Mouse (Mus musculus) midbrain, embryonic 12.5 days (tissue): ENCODE results near the gene Zfp423. TPM values are rescaled to one million over a fixed set of nuclear protein-coding genes. Genes with fewer than 3 reads are reported as not detected.

ENCODE experiments used
- ATAC-seq: fragments of 200-750 bp; cut with Nextera tagmentation; 2 replicates; pipeline ENCODE4 v1.8.0; 2017; ENCODE audit warnings: low read depth, moderate TSS enrichment, moderate library complexity; ENCODE audit not compliant: low FRiP score
- H3K27ac ChIP-seq: fragments of 300-500 bp; sonication (generic); replicated peaks from 2 replicates; pipeline ENCODE4 v1.5.1; 2016; ENCODE audit warnings: mild to moderate bottlenecking
- H3K27me3 ChIP-seq: fragments of 300-500 bp; sonication (generic); 2 replicates; pipeline ENCODE4 v1.6.1; 2016; ENCODE audit warnings: mild to moderate bottlenecking
- H3K36me3 ChIP-seq: fragments of 300-500 bp; sonication (generic); 2 replicates; pipeline ENCODE4 v1.6.1; 2016
- H3K4me1 ChIP-seq: fragments of 300-500 bp; sonication (generic); 2 replicates; pipeline ENCODE4 v1.6.1; 2016
- H3K4me2 ChIP-seq: fragments of 300-500 bp; sonication (generic); replicated peaks from 2 replicates; pipeline ENCODE4 v1.6.1; 2016; ENCODE audit warnings: mild to moderate bottlenecking, moderate library complexity
- H3K4me3 ChIP-seq: fragments of 300-500 bp; sonication (generic); 2 replicates; pipeline ENCODE4 v1.5.1; 2016; ENCODE audit warnings: mild to moderate bottlenecking
- H3K9ac ChIP-seq: fragments of 300-500 bp; sonication (generic); replicated peaks from 2 replicates; pipeline ENCODE4 v1.6.1; 2016; ENCODE audit warnings: mild to moderate bottlenecking, moderate library complexity
- H3K9me3 ChIP-seq: fragments of 300-500 bp; sonication (generic); 2 replicates; pipeline ENCODE4 v1.6.1; 2016; ENCODE audit warnings: mild to moderate bottlenecking
- WGBS: fragments of 180-500 bp; shearing (Covaris S2); methylation state at CpG from one replicate; pipeline ENCODE4 v1.1.7; 2016; 5-methylcytosine and 5-hydroxymethylcytosine counted together
- polyA plus RNA-seq: library from polyadenylated mRNA; unstranded; fragments of >200 nt; fragmentation: Nextera tagmentation; extraction: Ambion mirVana; gene quantifications from 2 replicates; pipeline ENCODE4 v1.2.1, GENCODE M21; 2016

The Zfp423 gene
- polyA plus RNA-seq, 1 experiment from 2014 or later, result 47.9 TPM

GRCm38 (mm10) chr8:87891884-87892283 lies 67.5 kb downstream of the Zfp423 start:
- Histone ChIP-seq H3K36me3 (no peaks in the 10 kb centered on the region), H3K4me2 (no peak overlapping the region), H3K9ac (peak overlapping the region; percentile 43; the same call in 1 of the 2 replicates), H3K4me3 (no peak overlapping the region), H3K4me1 (peaks cover 77% of the 10 kb centered on the region), H3K27ac (peak overlapping the region; percentile 79), H3K9me3 (no peaks in the 10 kb centered on the region), H3K27me3 (no peaks in the 10 kb centered on the region)
- ATAC-seq, result no peak

GRCm38 (mm10) chr8:87887956-87888355 lies 71.4 kb downstream of the Zfp423 start:
- Histone ChIP-seq H3K4me1 (peaks cover 50% of the 10 kb centered on the region), H3K4me2 (no peak overlapping the region), H3K27me3 (no peaks in the 10 kb centered on the region), H3K27ac (peak overlapping the region; percentile 42; the same call in 1 of the 2 replicates), H3K36me3 (no peaks in the 10 kb centered on the region), H3K4me3 (no peak overlapping the region), H3K9me3 (no peaks in the 10 kb centered on the region), H3K9ac (no peak overlapping the region)
- WGBS, result 24% methylated on average over 12 of the region's 12 CpGs
- ATAC-seq, result 0 out of 2 replicates have a peak, but pooled peaks have one; percentile 12

GRCm38 (mm10) chr8:87881088-87881487 lies 78.3 kb downstream of the Zfp423 start:
- Histone ChIP-seq H3K27ac (no peak overlapping the region), H3K27me3 (no peaks in the 10 kb centered on the region), H3K4me3 (no peak overlapping the region), H3K36me3 (0 out of 2 replicates have a peak, but pooled peaks cover 7% of the 10 kb centered on the region), H3K4me2 (no peak overlapping the region), H3K9ac (no peak overlapping the region), H3K9me3 (no peaks in the 10 kb centered on the region), H3K4me1 (peaks cover 35% of the 10 kb centered on the region)
- 61% methylated on average over 2 of the region's 2 CpGs for WGBS
- ATAC-seq, result no peak

GRCm38 (mm10) chr8:87875852-87876251 lies 83.5 kb downstream of the Zfp423 start:
- Histone ChIP-seq H3K4me3 (no peak overlapping the region), H3K27me3 (no peaks in the 10 kb centered on the region), H3K9me3 (no peaks in the 10 kb centered on the region), H3K9ac (no peak overlapping the region), H3K27ac (0 out of 2 replicates have a peak overlapping the region, but pooled peaks have one; percentile 20), H3K36me3 (0 out of 2 replicates have a peak, but pooled peaks cover 7% of the 10 kb centered on the region), H3K4me2 (no peak overlapping the region), H3K4me1 (peaks cover 51% of the 10 kb centered on the region)
- no peak for ATAC-seq
- 74% methylated on average over 6 of the region's 6 CpGs for whole genome bisulfite sequencing

- ATAC-seq, result no peak
- WGBS, result 35% methylated on average over 10 of the region's 10 CpGs
- H3K36me3 ChIP-seq, result 0 out of 2 replicates have a peak, but pooled peaks cover 7% of the 10 kb centered on the region
- no peak overlapping the region for H3K4me3 ChIP-seq
- H3K9me3 ChIP-seq, result no peaks in the 10 kb centered on the region
- H3K27ac ChIP-seq, result 0 out of 2 replicates have a peak overlapping the region, but pooled peaks have one; percentile 20
- H3K9ac ChIP-seq, result no peak overlapping the region
- H3K4me1 ChIP-seq, result peaks cover 47% of the 10 kb centered on the region
- H3K4me2 ChIP-seq, result no peak overlapping the region
- H3K27me3 ChIP-seq, result no peaks in the 10 kb centered on the region
These were observed 83.9 kb downstream of the Zfp423 start for GRCm38 (mm10) chr8:87875452-87875851.

GRCm38 (mm10) chr8:87872987-87873550 lies 86.3 kb downstream of the Zfp423 start:
- H3K27ac ChIP-seq, result 0 out of 2 replicates have a peak overlapping the region, but pooled peaks have one; percentile 27
- H3K27me3 ChIP-seq, result no peaks in the 10 kb centered on the region
- 0 out of 2 replicates have a peak, but pooled peaks cover 7% of the 10 kb centered on the region for H3K36me3 ChIP-seq
- no peaks in the 10 kb centered on the region for H3K9me3 ChIP-seq
- no peak for ATAC-seq
- H3K9ac ChIP-seq, result no peak overlapping the region
- 52% methylated on average over 14 of the region's 14 CpGs for WGBS
- no peak overlapping the region for H3K4me3 ChIP-seq
- H3K4me2 ChIP-seq, result no peak overlapping the region
- H3K4me1 ChIP-seq, result peaks cover 44% of the 10 kb centered on the region

- H3K27ac ChIP-seq, result 0 out of 2 replicates have a peak overlapping the region, but pooled peaks have one; percentile 6
- H3K4me1 ChIP-seq, result peaks cover 48% of the 10 kb centered on the region
These were observed 87.0 kb downstream of the Zfp423 start for GRCm38 (mm10) chr8:87872356-87872930.

GRCm38 (mm10) chr8:87866586-87866985 lies 92.8 kb downstream of the Zfp423 start:
- Histone ChIP-seq H3K36me3 (no peaks in the 10 kb centered on the region), H3K4me3 (no peak overlapping the region), H3K9ac (no peak overlapping the region), H3K4me1 (peaks cover 38% of the 10 kb centered on the region), H3K27ac (no peak overlapping the region), H3K4me2 (no peak overlapping the region), H3K27me3 (no peaks in the 10 kb centered on the region), H3K9me3 (no peaks in the 10 kb centered on the region)
- 75% methylated on average over 6 of the region's 6 CpGs for WGBS
- ATAC-seq, result no peak

More at GRCm38 (mm10) chr8:87872356-87872930, 87.0 kb downstream of the Zfp423 start:
- no peak for ATAC-seq
- no peak overlapping the region for H3K4me2 ChIP-seq
- H3K9me3 ChIP-seq, result no peaks in the 10 kb centered on the region
- H3K9ac ChIP-seq, result no peak overlapping the region
- H3K36me3 ChIP-seq, result 0 out of 2 replicates have a peak, but pooled peaks cover 4% of the 10 kb centered on the region
- H3K27me3 ChIP-seq, result no peaks in the 10 kb centered on the region
- WGBS, result 73% methylated on average over 6 of the region's 6 CpGs
- no peak overlapping the region for H3K4me3 ChIP-seq

GRCm38 (mm10) chr8:87864236-87864635 lies 95.2 kb downstream of the Zfp423 start:
- H3K9me3 ChIP-seq, result no peaks in the 10 kb centered on the region
- ATAC-seq, result no peak
- 70% methylated on average over 8 of the region's 8 CpGs for WGBS
- H3K9ac ChIP-seq, result no peak overlapping the region
- H3K4me1 ChIP-seq, result peaks cover 54% of the 10 kb centered on the region
- no peak overlapping the region for H3K4me3 ChIP-seq
- no peak overlapping the region for H3K4me2 ChIP-seq
- no peak overlapping the region for H3K27ac ChIP-seq
- no peaks in the 10 kb centered on the region for H3K36me3 ChIP-seq
- no peaks in the 10 kb centered on the region for H3K27me3 ChIP-seq

- WGBS, result 92% methylated on average over 8 of the region's 8 CpGs
- Histone ChIP-seq H3K27ac (no peak overlapping the region), H3K9me3 (no peaks in the 10 kb centered on the region)
These were observed 96.3 kb downstream of the Zfp423 start for GRCm38 (mm10) chr8:87863128-87863527.

GRCm38 (mm10) chr8:87861718-87862117 lies 97.7 kb downstream of the Zfp423 start:
- 53% methylated on average over 5 of the region's 5 CpGs for WGBS
- Histone ChIP-seq H3K4me1 (peaks cover 42% of the 10 kb centered on the region), H3K4me3 (no peak overlapping the region), H3K27ac (0 out of 2 replicates have a peak overlapping the region, but pooled peaks have one; percentile 39), H3K27me3 (no peaks in the 10 kb centered on the region), H3K36me3 (peaks cover 15% of the 10 kb centered on the region), H3K9me3 (no peaks in the 10 kb centered on the region), H3K9ac (no peak overlapping the region), H3K4me2 (no peak overlapping the region)
- ATAC-seq, result no peak

More at GRCm38 (mm10) chr8:87863128-87863527, 96.3 kb downstream of the Zfp423 start:
- Histone ChIP-seq H3K4me2 (no peak overlapping the region), H3K4me1 (peaks cover 54% of the 10 kb centered on the region), H3K4me3 (no peak overlapping the region), H3K36me3 (peaks cover 4% of the 10 kb centered on the region; the same call in 1 of the 2 replicates), H3K9ac (no peak overlapping the region), H3K27me3 (no peaks in the 10 kb centered on the region)
- ATAC-seq, result no peak

- peaks cover 36% of the 10 kb centered on the region for H3K4me1 ChIP-seq
- H3K27ac ChIP-seq, result peak overlapping the region; percentile 58
- H3K9ac ChIP-seq, result no peak overlapping the region
These were observed 98.5 kb downstream of the Zfp423 start for GRCm38 (mm10) chr8:87860905-87861304.

More at GRCm38 (mm10) chr8:87860905-87861304, 98.5 kb downstream of the Zfp423 start:
- no peaks in the 10 kb centered on the region for H3K9me3 ChIP-seq
- no peaks in the 10 kb centered on the region for H3K27me3 ChIP-seq
- no peak overlapping the region for H3K4me3 ChIP-seq
- WGBS, result 57% methylated on average over 6 of the region's 6 CpGs
- peaks cover 21% of the 10 kb centered on the region for H3K36me3 ChIP-seq
- no peak for ATAC-seq
- H3K4me2 ChIP-seq, result no peak overlapping the region
